29 mouse cellular contexts compared by ENCODE assay signal in the genomic region with DNA sequence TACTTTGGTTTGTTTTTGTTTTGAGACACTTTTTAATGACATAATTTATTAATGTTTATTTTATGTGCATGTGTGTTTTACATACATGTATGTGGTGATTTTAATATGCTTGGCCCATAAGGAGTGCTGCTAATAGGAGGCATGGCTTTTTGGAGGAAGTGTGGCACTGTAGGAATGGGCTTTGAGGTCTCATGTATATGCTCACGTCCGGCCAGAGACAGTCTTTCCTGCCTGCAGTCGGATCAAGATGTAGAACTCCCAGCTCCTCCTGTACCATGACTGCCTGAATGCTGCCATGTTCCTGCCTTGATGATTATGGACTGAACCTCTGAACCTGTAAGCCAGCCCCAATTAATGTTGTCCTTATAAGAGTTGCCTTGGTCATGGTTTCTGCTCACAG.
"Had no signal": no experiment of that assay in that cellular context is flagged by ENCODE, and none has a peak within 500 bp of the region (broad histone marks: within the 10 kb centered on the region; RNA-seq: fewer than 3 reads in every experiment).

No protein-coding gene starts in this region.

- H3K27me3 ChIP-seq: heart, embryonic 12.5 days; heart, embryonic 13.5 days; heart, embryonic 15.5 days; hindbrain, embryonic 12.5 days; hindbrain, embryonic 13.5 days; hindbrain, embryonic 15.5 days; intestine, embryonic 15.5 days; kidney, embryonic 15.5 days had no signal

- H3K27ac ChIP-seq: heart, embryonic 13.5 days; heart, embryonic 15.5 days; hindbrain, embryonic 10.5 days; hindbrain, embryonic 12.5 days; hindbrain, embryonic 13.5 days; hindbrain, embryonic 14.5 days; hindbrain, embryonic 15.5 days; hindbrain, postnatal 0 days; intestine, embryonic 15.5 days; kidney, embryonic 15.5 days; kidney, postnatal 0 days; layer of hippocampus, adult 2 months; left cerebral cortex, adult 2 months had no signal

- H3K4me3 ChIP-seq: heart, embryonic 12.5 days; heart, embryonic 13.5 days; heart, embryonic 15.5 days; hindbrain, embryonic 10.5 days; hindbrain, embryonic 12.5 days; hindbrain, embryonic 13.5 days; hindbrain, embryonic 15.5 days; intestine, embryonic 15.5 days; kidney, embryonic 15.5 days; layer of hippocampus, adult 2 months; left cerebral cortex, adult 2 months had no signal

- DNase-seq: heart, postnatal 14 days; heart, postnatal 36 days; heart, postnatal 4 days; kidney, adult 11 months; kidney, adult 18-20 months; kidney, adult 2 months; kidney, adult 8-10 months; kidney, adult 9 months; kidney, postnatal 10 days; kidney, postnatal 14 days; kidney, postnatal 25 days; kidney, postnatal 36 days; kidney, postnatal 4 days; layer of hippocampus, adult 9-11 months; layer of hippocampus, postnatal 36 days had no signal

- H3K4me1 ChIP-seq: heart, embryonic 12.5 days; heart, embryonic 13.5 days; heart, embryonic 15.5 days; intestine, embryonic 15.5 days; kidney, embryonic 15.5 days had no signal

- H3K9me3 ChIP-seq: heart, embryonic 15.5 days; hindbrain, embryonic 12.5 days; hindbrain, embryonic 13.5 days; intestine, embryonic 15.5 days; kidney, embryonic 15.5 days had no signal

- H3K36me3 ChIP-seq: heart, embryonic 12.5 days; heart, embryonic 13.5 days; heart, embryonic 15.5 days; hindbrain, embryonic 10.5 days; hindbrain, embryonic 12.5 days; hindbrain, embryonic 13.5 days; hindbrain, embryonic 15.5 days; intestine, embryonic 15.5 days; kidney, embryonic 15.5 days had no signal
